Mouse (Mus musculus) forebrain, embryonic 12.5 days (tissue): ENCODE data around the gene Mettl6. TPM values are rescaled to one million over a fixed set of nuclear protein-coding genes. Genes with fewer than 3 reads are reported as not detected.
"Not testable (repeated sequence)": the region's sequence is repeated elsewhere in the genome, so short reads cannot be mapped to it uniquely, and the experiment has no call there.

Source experiments
- ATAC-seq: fragments of 200-750 bp; cut with Nextera tagmentation; 2 replicates; pipeline ENCODE4 v1.8.0; 2017; ENCODE audit warnings: moderate TSS enrichment; ENCODE audit not compliant: low FRiP score
- H3K27ac ChIP-seq: fragments of 300-500 bp; sonication (generic); 2 replicates; pipeline ENCODE4 v1.5.1; 2016; ENCODE audit warnings: mild to moderate bottlenecking
- H3K27me3 ChIP-seq: fragments of 300-500 bp; sonication (generic); 2 replicates; pipeline ENCODE4 v1.6.1; 2016; ENCODE audit warnings: mild to moderate bottlenecking
- H3K36me3 ChIP-seq: fragments of 300-500 bp; sonication (generic); replicated peaks from 2 replicates; pipeline ENCODE4 v1.6.1; 2016; ENCODE audit warnings: mild to moderate bottlenecking
- H3K4me1 ChIP-seq: fragments of 300-500 bp; sonication (generic); 2 replicates; pipeline ENCODE4 v1.6.1; 2016
- H3K4me2 ChIP-seq: fragments of 300-500 bp; sonication (generic); 2 replicates; pipeline ENCODE4 v1.6.1; 2016; ENCODE audit warnings: mild to moderate bottlenecking, moderate library complexity
- H3K4me3 ChIP-seq: fragments of 300-500 bp; sonication (generic); replicated peaks from 2 replicates; pipeline ENCODE4 v1.5.1; 2016; ENCODE audit warnings: mild to moderate bottlenecking
- H3K9ac ChIP-seq: fragments of 300-500 bp; sonication (generic); 2 replicates; pipeline ENCODE4 v1.6.1; 2016; ENCODE audit warnings: mild to moderate bottlenecking
- H3K9me3 ChIP-seq: fragments of 300-500 bp; sonication (generic); 2 replicates; pipeline ENCODE4 v1.6.1; 2016
- WGBS: fragments of 180-500 bp; shearing (Covaris S2); methylation state at CpG from one replicate; pipeline ENCODE4 v1.1.7; 2016; 5-methylcytosine and 5-hydroxymethylcytosine counted together
- polyA plus RNA-seq: library from polyadenylated mRNA; unstranded; fragments of >200 nt; fragmentation: Nextera tagmentation; extraction: Ambion mirVana; gene quantifications from 2 replicates; pipeline ENCODE4 v1.2.1, GENCODE M21; 2016

Gene Mettl6
- polyA plus RNA-seq, 1 experiment from 2014 or later = 78.9 TPM

DNA sequence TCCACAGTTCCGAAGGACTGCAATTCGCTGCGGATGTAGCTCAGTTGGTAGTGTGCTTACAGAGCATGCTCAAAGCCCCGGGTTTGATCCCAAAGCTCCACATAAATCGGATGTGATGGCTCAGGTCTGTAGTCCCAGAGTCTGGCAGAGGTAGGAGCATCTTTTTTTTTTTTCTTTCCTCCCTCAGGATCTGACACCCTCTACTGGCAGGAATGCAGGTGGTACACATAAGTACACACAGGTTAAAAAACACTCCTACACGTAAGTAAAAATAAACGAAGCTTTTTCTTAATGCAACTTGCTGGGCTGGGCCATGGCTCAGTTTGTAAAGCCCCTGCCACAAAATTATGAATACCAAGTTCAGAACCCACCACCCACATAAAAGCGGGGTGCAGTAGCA lies 30.7 kb downstream of the Mettl6 start:
- ATAC-seq = no peak

GRCm38 (mm10) chr14:31462886-31463285 lies 32.0 kb downstream of the Mettl6 start:
- ATAC-seq = no peak
- H3K4me2 ChIP-seq = no peak overlapping the region
- WGBS = 71% methylated on average over 6 of the region's 6 CpGs
- no peaks in the 10 kb centered on the region for H3K9me3 ChIP-seq
- H3K4me1 ChIP-seq = no peaks in the 10 kb centered on the region
- H3K9ac ChIP-seq = no peak overlapping the region
- no peak overlapping the region for H3K27ac ChIP-seq
- H3K36me3 ChIP-seq = no peaks in the 10 kb centered on the region
- no peaks in the 10 kb centered on the region for H3K27me3 ChIP-seq
- H3K4me3 ChIP-seq = no peak overlapping the region

More for the DNA sequence above, 30.7 kb downstream of the Mettl6 start:
- Histone ChIP-seq H3K9me3 (no peaks in the 10 kb centered on the region), H3K27ac (no peak overlapping the region), H3K4me1 (no peaks in the 10 kb centered on the region), H3K9ac (no peak overlapping the region), H3K4me2 (no peak overlapping the region), H3K36me3 (no peaks in the 10 kb centered on the region), H3K4me3 (no peak overlapping the region), H3K27me3 (no peaks in the 10 kb centered on the region)
- 55% methylated on average over 8 of the region's 8 CpGs for WGBS

DNA sequence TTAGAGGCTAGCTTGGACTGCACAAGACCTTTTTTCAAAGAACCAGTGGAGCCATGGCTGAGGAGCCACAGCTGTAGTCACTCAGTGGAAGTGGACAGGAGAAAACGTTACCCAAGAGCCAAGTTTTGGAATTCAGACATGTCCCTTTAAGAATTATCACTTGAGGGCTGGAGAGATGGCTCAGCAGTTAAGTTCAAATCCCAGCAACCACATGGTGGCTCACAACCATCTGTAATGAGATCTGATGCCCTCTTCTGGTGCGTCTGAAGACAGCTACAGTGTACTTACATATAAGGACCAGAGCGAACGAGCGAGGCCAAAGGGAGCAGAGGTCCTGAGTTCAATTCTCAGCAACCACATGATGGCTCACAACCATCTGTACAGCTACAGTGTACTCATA lies 32.6 kb downstream of the Mettl6 start:
- not testable (repeated sequence) for H3K4me1 ChIP-seq, H3K9me3 ChIP-seq, ATAC-seq, H3K36me3 ChIP-seq, H3K9ac ChIP-seq, H3K27ac ChIP-seq, H3K4me3 ChIP-seq, H3K4me2 ChIP-seq, H3K27me3 ChIP-seq
- 73% methylated on average over 5 of the region's 5 CpGs for WGBS

GRCm38 (mm10) chr14:31458006-31458405 lies 36.8 kb downstream of the Mettl6 start:
- H3K27me3 ChIP-seq = no peaks in the 10 kb centered on the region
- H3K4me3 ChIP-seq = no peak overlapping the region
- H3K9ac ChIP-seq = no peak overlapping the region
- no peaks in the 10 kb centered on the region for H3K36me3 ChIP-seq
- H3K9me3 ChIP-seq = no peaks in the 10 kb centered on the region
- no peak overlapping the region for H3K27ac ChIP-seq
- no peaks in the 10 kb centered on the region for H3K4me1 ChIP-seq
- WGBS = 90% methylated on average over 12 of the region's 12 CpGs
- H3K4me2 ChIP-seq = no peak overlapping the region
- no peak for ATAC-seq

DNA sequence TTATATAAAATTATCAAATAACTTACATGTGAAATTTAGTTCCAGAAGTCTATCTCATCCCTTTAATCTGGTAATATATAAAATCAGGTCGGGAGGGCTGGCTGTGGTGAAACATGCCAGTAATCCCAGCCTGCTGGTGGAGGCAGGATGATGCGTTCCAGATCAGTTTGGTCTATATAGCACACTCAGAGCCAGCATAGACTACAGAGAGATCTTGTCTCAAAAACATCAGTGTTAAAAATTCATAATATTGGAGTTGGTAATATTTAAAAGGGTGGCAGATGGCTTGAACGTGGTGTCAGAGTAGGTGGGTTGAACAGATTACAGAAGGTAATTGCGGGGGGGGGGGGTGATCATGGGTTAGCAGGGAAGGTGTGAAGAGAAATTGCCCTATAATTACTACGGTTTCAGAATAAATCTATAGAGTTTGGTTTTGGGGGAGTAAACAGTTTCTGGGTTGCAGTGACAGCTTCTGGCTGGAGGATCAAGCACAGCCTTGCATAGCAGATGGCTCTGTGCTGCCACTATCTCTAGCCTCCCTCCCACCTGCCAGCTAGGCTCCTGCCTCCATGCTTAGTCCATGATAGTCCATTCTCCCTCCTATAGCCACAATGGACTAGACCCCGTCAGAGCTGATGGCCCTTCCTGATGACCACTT lies 38.6 kb downstream of the Mettl6 start:
- no peak overlapping the region for H3K27ac ChIP-seq
- ATAC-seq = no peak
- H3K36me3 ChIP-seq = no peaks in the 10 kb centered on the region
- no peak overlapping the region for H3K4me3 ChIP-seq
- H3K9me3 ChIP-seq = no peaks in the 10 kb centered on the region
- no peaks in the 10 kb centered on the region for H3K27me3 ChIP-seq
- H3K4me1 ChIP-seq = no peaks in the 10 kb centered on the region
- H3K4me2 ChIP-seq = no peak overlapping the region
- H3K9ac ChIP-seq = no peak overlapping the region
- WGBS = 85% methylated on average over 6 of the region's 6 CpGs

DNA sequence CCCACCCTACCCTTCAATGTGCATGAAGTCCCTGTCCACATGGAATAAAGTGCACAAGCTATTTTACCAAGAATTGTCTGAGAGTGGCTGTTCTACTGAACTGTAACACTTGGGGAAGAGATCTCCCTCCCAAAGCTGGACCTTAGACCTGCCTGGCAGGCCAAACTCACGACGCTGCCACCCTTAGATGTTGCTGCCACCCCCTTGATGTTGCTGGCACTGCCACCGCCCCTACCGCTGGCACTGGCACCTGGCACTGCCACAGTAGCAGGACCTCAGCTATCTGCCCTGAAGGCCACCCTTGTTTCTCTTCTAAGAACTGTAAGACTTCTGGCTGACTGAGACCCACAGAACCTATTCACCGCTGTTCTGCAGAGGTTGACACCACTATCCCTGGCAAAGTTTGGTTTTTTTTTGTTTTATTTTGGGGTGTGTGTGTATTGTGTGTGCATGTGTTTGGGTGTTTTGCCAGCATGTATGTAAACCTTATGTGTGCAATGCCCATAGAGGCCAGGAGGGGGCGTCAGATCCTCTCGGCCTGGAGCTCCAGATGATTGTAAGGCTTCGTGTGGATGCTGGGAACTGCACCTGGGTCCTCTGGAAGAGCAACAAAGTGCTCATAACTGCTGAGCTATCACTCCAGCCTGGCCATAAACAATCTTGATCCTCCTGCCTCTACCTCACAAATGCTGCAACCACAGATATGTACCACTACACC lies 39.8 kb downstream of the Mettl6 start:
- no peak for ATAC-seq
- Histone ChIP-seq H3K4me3 (no peak overlapping the region), H3K4me1 (no peaks in the 10 kb centered on the region), H3K27me3 (no peaks in the 10 kb centered on the region), H3K9me3 (no peaks in the 10 kb centered on the region), H3K9ac (no peak overlapping the region), H3K27ac (no peak overlapping the region), H3K36me3 (no peaks in the 10 kb centered on the region), H3K4me2 (no peak overlapping the region)
- WGBS = 91% methylated on average over 8 of the region's 8 CpGs

- not testable (repeated sequence) for H3K9ac ChIP-seq, H3K9me3 ChIP-seq, H3K36me3 ChIP-seq, H3K4me3 ChIP-seq, H3K4me1 ChIP-seq, H3K27ac ChIP-seq, ATAC-seq, H3K27me3 ChIP-seq, H3K4me2 ChIP-seq
- 67% methylated on average over 12 of the region's 12 CpGs for WGBS
Measured at GRCm38 (mm10) chr14:31453946-31454345, 40.9 kb downstream of the Mettl6 start.

DNA sequence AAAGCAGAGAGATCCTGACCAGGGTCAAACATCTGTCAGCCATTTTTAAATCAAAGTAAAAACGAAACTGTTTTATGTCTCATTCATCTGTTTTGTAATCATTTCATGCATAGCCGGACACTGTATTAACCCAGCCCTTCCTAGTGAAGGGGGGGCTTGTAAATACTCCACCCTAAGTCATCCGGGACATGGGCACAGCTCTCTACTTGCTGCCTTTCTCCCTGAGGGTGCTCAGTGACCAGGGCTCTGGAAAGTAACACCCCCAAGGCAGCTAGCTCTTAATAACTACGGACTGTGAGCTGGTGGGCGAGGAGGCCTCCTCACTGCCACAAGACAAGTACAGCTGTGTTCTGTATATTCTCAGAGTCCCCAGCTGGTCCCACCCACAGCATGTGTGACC lies 45.8 kb downstream of the Mettl6 start:
- Histone ChIP-seq H3K4me1 (no peaks in the 10 kb centered on the region), H3K9ac (no peak overlapping the region), H3K4me3 (no peak overlapping the region), H3K36me3 (no peaks in the 10 kb centered on the region), H3K9me3 (no peaks in the 10 kb centered on the region), H3K27me3 (no peaks in the 10 kb centered on the region), H3K27ac (no peak overlapping the region), H3K4me2 (no peak overlapping the region)
- 65% methylated on average over 5 of the region's 5 CpGs for WGBS
- no peak for ATAC-seq

- no peaks in the 10 kb centered on the region for H3K4me1 ChIP-seq
- H3K4me3 ChIP-seq = no peak overlapping the region
- ATAC-seq = no peak
- H3K4me2 ChIP-seq = no peak overlapping the region
- H3K9ac ChIP-seq = no peak overlapping the region
- 74% methylated on average over 6 of the region's 6 CpGs for WGBS
- no peaks in the 10 kb centered on the region for H3K36me3 ChIP-seq
- no peaks in the 10 kb centered on the region for H3K9me3 ChIP-seq
- H3K27ac ChIP-seq = no peak overlapping the region
- no peaks in the 10 kb centered on the region for H3K27me3 ChIP-seq
Measured at GRCm38 (mm10) chr14:31443616-31444015, 51.2 kb downstream of the Mettl6 start.

DNA sequence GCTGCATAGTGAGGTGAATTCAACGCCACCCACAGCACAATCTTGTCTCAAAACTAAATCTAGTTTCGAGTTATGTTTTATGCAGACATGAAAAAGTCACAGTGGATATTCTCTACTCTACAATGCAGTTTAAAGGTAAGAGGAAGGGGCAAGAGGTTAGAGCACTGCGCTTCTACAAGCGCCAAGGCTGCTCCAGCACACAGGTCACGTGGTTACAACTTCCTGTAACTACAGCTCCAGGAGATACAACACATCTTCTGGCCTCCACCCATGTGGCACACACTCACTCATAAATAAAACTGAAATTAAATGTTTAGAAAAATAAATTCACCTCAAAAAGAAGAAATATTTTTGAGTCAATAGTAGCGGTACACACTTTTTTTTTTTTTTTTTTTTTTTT lies 54.1 kb downstream of the Mettl6 start:
- Histone ChIP-seq H3K4me3 (no peak overlapping the region), H3K27me3 (0 out of 2 replicates have a peak, but pooled peaks cover 6% of the 10 kb centered on the region), H3K4me2 (no peak overlapping the region), H3K4me1 (peaks cover 5% of the 10 kb centered on the region; the same call in 1 of the 2 replicates), H3K36me3 (no peaks in the 10 kb centered on the region), H3K9ac (no peak overlapping the region), H3K27ac (no peak overlapping the region), H3K9me3 (no peaks in the 10 kb centered on the region)
- no peak for ATAC-seq
- 88% methylated on average over 6 of the region's 6 CpGs for WGBS

DNA sequence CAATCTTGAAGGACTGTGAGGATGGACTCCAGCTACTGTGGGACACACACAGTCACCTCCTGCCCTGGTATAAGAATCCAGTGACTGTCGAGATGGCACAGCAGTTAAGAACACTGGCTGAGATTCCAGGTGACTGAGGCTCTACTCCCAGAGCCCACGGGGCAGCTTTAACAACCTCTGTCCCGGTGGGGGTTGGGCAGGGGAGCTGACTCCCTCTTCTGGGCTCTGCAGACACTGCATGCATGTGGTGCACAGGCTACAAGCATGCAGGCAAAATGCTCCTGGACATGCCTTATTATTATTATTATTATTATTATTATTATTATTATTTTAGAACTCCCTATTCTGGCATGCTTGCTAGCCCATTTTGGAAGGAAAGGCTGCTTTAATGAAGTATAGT lies 54.6 kb downstream of the Mettl6 start:
- Histone ChIP-seq H3K4me3 (no peak overlapping the region), H3K9me3 (no peaks in the 10 kb centered on the region), H3K4me2 (no peak overlapping the region), H3K9ac (no peak overlapping the region), H3K27ac (no peak overlapping the region), H3K27me3 (0 out of 2 replicates have a peak, but pooled peaks cover 6% of the 10 kb centered on the region), H3K36me3 (no peaks in the 10 kb centered on the region), H3K4me1 (peaks cover 5% of the 10 kb centered on the region; the same call in 1 of the 2 replicates)
- ATAC-seq = no peak
- 40% methylated on average over 3 of the region's 3 CpGs for WGBS

GRCm38 (mm10) chr14:31439279-31439678 lies 55.6 kb downstream of the Mettl6 start:
- WGBS = 83% methylated on average over 10 of the region's 11 CpGs
- no peak overlapping the region for H3K9ac ChIP-seq
- no peak overlapping the region for H3K4me2 ChIP-seq
- H3K9me3 ChIP-seq = no peaks in the 10 kb centered on the region
- no peak overlapping the region for H3K4me3 ChIP-seq
- H3K27ac ChIP-seq = no peak overlapping the region
- no peak for ATAC-seq
- H3K36me3 ChIP-seq = no peaks in the 10 kb centered on the region
- H3K4me1 ChIP-seq = peaks cover 5% of the 10 kb centered on the region; the same call in 1 of the 2 replicates
- H3K27me3 ChIP-seq = 0 out of 2 replicates have a peak, but pooled peaks cover 6% of the 10 kb centered on the region
